Mouse (Mus musculus) liver, embryonic 14.5 days (tissue): ENCODE measurements around the gene Kcnj16. TPM values are rescaled to one million over a fixed set of nuclear protein-coding genes. Genes with fewer than 3 reads are reported as not detected.

ENCODE experiments used
- ATAC-seq: fragments of 200-750 bp; cut with Nextera tagmentation; 2 replicates; pipeline ENCODE4 v1.8.0; 2017; ENCODE audit warnings: moderate number of reproducible peaks, mild to moderate bottlenecking, moderate library complexity; ENCODE audit not compliant: insufficient read depth
- DNase-seq, 3 experiments: peaks; one replicate each; pipeline ENCODE4 v3.0.0-alpha.2; 2012 to 2013; ENCODE audit warnings: low read depth in 3 of 3, low spot score in 3 of 3
- H3K27ac ChIP-seq: fragments of 300-500 bp; sonication (generic); 2 replicates; pipeline ENCODE4 v1.5.1; 2014; ENCODE audit warnings: moderate library complexity, mild to moderate bottlenecking, control low read depth, inconsistent platforms
- H3K27me3 ChIP-seq: fragments of 300-500 bp; sonication (generic); 2 replicates; pipeline ENCODE4 v1.6.1; 2014; ENCODE audit warnings: mild to moderate bottlenecking, low read length, moderate library complexity; ENCODE audit not compliant: control insufficient read depth, insufficient read depth
- H3K36me3 ChIP-seq: fragments of 300-500 bp; sonication (generic); replicated peaks from 2 replicates; pipeline ENCODE4 v1.6.1; 2014; ENCODE audit warnings: low read depth; ENCODE audit not compliant: control insufficient read depth, insufficient read depth
- H3K4me1 ChIP-seq, 2 experiments: fragments of 200-500 bp in 1 of 2; fragments of 300-500 bp in 1 of 2; sonication (generic) in 1 of 2; replicated peaks; 2 replicates each; pipeline ENCODE4 v1.6.1; 2012 to 2014; ENCODE audit warnings: antibody characterized with exemption in 1 of 2, inconsistent platforms in 1 of 2, low read length in 1 of 2; ENCODE audit not compliant: control insufficient read depth in 2 of 2, insufficient read depth in 2 of 2
- H3K4me2 ChIP-seq: fragments of 300-500 bp; sonication (generic); 2 replicates; pipeline ENCODE4 v1.6.1; 2014; ENCODE audit warnings: low read depth, mild to moderate bottlenecking, control low read depth, moderate library complexity
- H3K4me3 ChIP-seq, 2 experiments: fragments of 200-500 bp in 1 of 2; fragments of 300-500 bp in 1 of 2; sonication (generic) in 1 of 2; 2 replicates each; pipeline ENCODE4 v1.5.1; 2012 to 2014; ENCODE audit warnings: low read depth in 2 of 2, low read length in 2 of 2, mild to moderate bottlenecking in 2 of 2, control low read depth in 1 of 2, inconsistent platforms in 1 of 2, moderate library complexity in 1 of 2; ENCODE audit not compliant: insufficient read depth in 1 of 2
- H3K9ac ChIP-seq: fragments of 300-500 bp; sonication (generic); replicated peaks from 2 replicates; pipeline ENCODE4 v1.6.1; 2014; ENCODE audit warnings: mild to moderate bottlenecking, control low read depth, moderate library complexity
- H3K9me3 ChIP-seq: fragments of 300-500 bp; sonication (generic); 2 replicates; pipeline ENCODE4 v1.6.1; 2016; ENCODE audit warnings: low read length, mixed read lengths; ENCODE audit not compliant: control insufficient read depth
- CTCF ChIP-seq: IDR thresholded peaks from 2 replicates; pipeline ENCODE4 v1.5.1; 2016; ENCODE audit warnings: antibody characterized with exemption, low read depth, control low read depth
- EP300 ChIP-seq: IDR thresholded peaks from 2 replicates; pipeline ENCODE4 v1.6.1; 2016; ENCODE audit warnings: antibody characterized with exemption, low read depth
- WGBS: fragments of 180-500 bp; shearing (Covaris S2); extraction: QIAGEN DNeasy Blood & Tissue Kit; methylation state at CpG from one replicate; pipeline ENCODE4 v1.1.7; 2014; ENCODE audit not compliant: insufficient replicate concordance; 5-methylcytosine and 5-hydroxymethylcytosine counted together
- polyA plus RNA-seq, 2 experiments: library from polyadenylated mRNA; depleted of rRNA in 1 of 2; stranded (reverse) in 1 of 2; unstranded in 1 of 2; fragments of >200 nt; fragmentation: Nextera tagmentation in 1 of 2; extraction: Ambion mirVana in 1 of 2; gene quantifications; 2 replicates each; pipeline versions ENCODE4 v1.2.1 to v1.2.3; 2012 to 2014

Gene Kcnj16
- polyA plus RNA-seq, 2 experiments = 0.06 TPM; not detected in 1

DNA sequence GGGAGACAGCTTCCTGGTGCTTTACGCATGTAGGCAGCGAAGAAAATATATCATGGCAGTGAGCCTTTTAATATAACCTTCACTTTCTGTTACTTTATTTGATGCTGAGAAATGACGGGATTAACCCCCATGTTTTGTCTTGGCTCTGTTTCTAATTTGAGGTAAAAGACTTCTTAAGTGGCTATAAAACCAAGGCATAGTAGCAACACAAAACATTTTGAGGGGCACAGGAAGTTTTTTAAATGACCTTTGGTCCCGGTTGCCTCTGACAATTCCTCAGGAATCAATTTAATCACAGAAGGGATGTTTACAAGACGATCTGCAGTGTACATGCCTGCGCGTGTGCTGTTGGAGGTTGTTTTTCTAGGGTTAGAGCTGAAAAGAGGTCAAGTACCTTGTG, 11.2 kb upstream of the Kcnj16 start:
- H3K9ac ChIP-seq = no peak overlapping the region
- H3K9me3 ChIP-seq = no peaks in the 10 kb centered on the region
- TF ChIP-seq CTCF = no peak
- TF ChIP-seq EP300 = no peak
- H3K4me2 ChIP-seq = no peak overlapping the region
- ATAC-seq (no peak), DNase-seq (no peak)
- no peak overlapping the region for H3K27ac ChIP-seq
- H3K4me3 ChIP-seq = no peak overlapping the region
- H3K27me3 ChIP-seq = no peaks in the 10 kb centered on the region
- H3K4me1 ChIP-seq = no peaks in the 10 kb centered on the region
- no peaks in the 10 kb centered on the region for H3K36me3 ChIP-seq
- 55% methylated on average over 7 of the region's 7 CpGs for WGBS

DNA sequence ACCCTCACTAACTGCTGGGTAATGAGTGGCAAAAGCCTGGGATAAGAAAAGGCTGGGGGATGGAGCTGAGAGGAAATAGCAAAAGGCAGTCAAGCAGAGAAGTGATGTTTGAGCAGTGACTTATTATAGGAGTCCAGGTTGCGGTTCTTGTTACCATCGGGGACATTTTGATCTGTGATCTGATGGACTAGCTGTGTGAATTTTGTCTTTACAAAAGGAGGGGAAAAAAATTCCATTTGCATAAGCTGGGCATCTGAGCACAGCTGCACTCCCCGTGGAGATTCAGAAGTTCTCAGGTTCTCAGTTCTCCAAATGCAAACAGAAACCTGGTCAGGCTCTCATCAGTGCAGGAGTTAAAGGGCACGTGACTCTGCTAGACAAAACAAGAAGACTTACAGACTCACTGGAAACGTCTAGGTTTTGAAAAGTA, 6.2 kb upstream of the Kcnj16 start:
- no peaks in the 10 kb centered on the region for H3K9me3 ChIP-seq
- 29% methylated on average over 5 of the region's 5 CpGs for WGBS
- TF ChIP-seq CTCF (no peak), EP300 (no peak)

DNA sequence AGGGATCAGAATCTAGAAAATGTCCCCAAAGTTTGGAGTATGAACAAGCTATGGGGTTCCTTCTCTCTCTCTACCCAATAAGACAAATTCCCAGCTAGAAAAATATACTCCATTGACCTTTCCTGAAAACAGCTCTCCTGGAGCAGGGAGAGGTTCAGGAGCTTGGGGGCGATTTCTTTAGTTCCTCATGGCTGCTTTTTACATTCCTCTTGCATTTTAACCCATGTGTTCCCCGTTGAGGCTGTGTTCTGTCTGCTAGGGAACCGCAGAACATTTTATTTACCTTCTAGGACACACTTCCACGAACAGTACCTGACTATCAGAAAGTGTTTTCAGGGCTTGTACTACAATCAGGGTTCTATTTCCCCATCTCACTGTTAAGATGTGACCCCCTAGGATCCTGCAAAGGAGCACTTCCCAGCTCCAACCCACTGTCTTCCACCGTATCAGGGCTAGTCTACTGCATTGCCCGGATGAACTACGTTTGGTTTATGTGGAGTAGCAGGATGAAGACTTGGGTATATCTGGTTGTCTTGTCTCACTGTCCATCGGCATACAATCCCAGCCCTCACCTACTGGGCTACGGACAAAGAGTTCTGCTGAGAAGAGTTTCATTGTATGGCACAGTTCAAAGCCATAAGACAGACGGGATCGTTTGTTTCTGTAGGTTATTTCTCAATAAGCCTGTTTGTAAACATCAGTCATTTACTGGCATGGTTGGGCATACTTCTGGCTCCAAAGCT, 643 bp upstream of the Kcnj16 start:
- 57% methylated on average over 11 of the region's 11 CpGs for WGBS
- H3K9me3 ChIP-seq = no peaks in the 10 kb centered on the region
- no peak overlapping the region for H3K27ac ChIP-seq
- DNase-seq = no peak
- no peak overlapping the region for H3K9ac ChIP-seq
- ATAC-seq = no peak
- no peak overlapping the region for H3K4me3 ChIP-seq
- no peak overlapping the region for H3K4me2 ChIP-seq
- no peaks in the 10 kb centered on the region for H3K27me3 ChIP-seq
- no peak for TF ChIP-seq CTCF
- no peak for TF ChIP-seq EP300
- no peaks in the 10 kb centered on the region for H3K36me3 ChIP-seq
- no peaks in the 10 kb centered on the region for H3K4me1 ChIP-seq

More for the DNA sequence above, 6.2 kb upstream of the Kcnj16 start:
- no peak overlapping the region for H3K9ac ChIP-seq
- no peak overlapping the region for H3K4me2 ChIP-seq
- DNase-seq = no peak
- no peak overlapping the region for H3K4me3 ChIP-seq
- H3K27ac ChIP-seq = no peak overlapping the region
- ATAC-seq = no peak
- H3K27me3 ChIP-seq = no peaks in the 10 kb centered on the region
- no peaks in the 10 kb centered on the region for H3K36me3 ChIP-seq
- no peaks in the 10 kb centered on the region for H3K4me1 ChIP-seq

DNA sequence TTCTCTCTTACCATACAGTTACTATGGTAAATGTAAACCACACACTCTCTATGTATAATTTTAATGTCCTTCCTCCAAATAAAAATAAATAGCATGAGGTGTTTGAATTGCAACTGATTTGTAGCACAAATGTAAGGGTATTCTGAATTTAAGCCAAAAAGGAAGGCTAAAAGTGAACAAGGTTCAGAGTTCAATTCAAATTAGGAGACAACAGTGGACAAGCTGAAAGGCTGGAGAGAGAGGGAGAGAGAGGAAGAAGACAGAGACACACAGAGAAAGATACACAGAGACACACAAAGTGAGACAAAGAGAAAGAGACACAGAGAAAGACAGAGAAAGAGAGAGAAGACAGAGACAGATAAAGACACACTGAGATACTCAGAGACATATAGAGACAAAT, 1.1 kb downstream of the Kcnj16 start:
- Histone ChIP-seq H3K4me3 (no peak overlapping the region), H3K4me1 (no peaks in the 10 kb centered on the region), H3K27me3 (no peaks in the 10 kb centered on the region), H3K9me3 (no peaks in the 10 kb centered on the region), H3K27ac (no peak overlapping the region), H3K9ac (no peak overlapping the region), H3K4me2 (no peak overlapping the region), H3K36me3 (no peaks in the 10 kb centered on the region)
- DNase-seq (no peak), ATAC-seq (no peak)
- no peak for TF ChIP-seq CTCF

DNA sequence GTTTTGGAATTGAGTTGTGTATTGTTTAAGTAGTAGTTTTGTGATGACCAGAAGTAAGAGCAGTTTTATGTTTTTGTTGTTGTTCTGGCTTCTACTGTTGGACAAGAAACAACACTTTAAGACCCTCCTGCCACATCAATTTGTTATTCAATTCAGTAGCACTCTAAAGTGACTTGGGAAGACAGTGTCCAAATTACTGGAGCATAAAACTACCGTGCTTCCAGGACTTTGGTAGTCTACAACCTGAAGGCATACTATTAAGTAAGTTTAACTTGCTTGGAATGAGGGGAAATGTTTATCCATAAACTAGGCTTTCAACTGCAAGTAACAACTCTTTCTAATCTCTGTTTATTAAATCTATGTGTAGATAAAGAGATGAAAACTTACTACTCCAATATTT, 17.7 kb downstream of the Kcnj16 start:
- H3K27me3 ChIP-seq = no peaks in the 10 kb centered on the region
- TF ChIP-seq EP300 = no peak
- TF ChIP-seq CTCF = no peak

More for the DNA sequence above, 17.7 kb downstream of the Kcnj16 start:
- WGBS = 52% methylated on average over 1 of the region's 1 CpGs
- DNase-seq = no peak
- H3K9ac ChIP-seq = no peak overlapping the region
- no peak overlapping the region for H3K4me2 ChIP-seq
- no peak overlapping the region for H3K4me3 ChIP-seq
- H3K9me3 ChIP-seq = no peaks in the 10 kb centered on the region
- no peaks in the 10 kb centered on the region for H3K4me1 ChIP-seq
- no peak for ATAC-seq
- H3K36me3 ChIP-seq = no peaks in the 10 kb centered on the region
- no peak overlapping the region for H3K27ac ChIP-seq
